Mouse (Mus musculus) spleen, adult 2 months (tissue): ENCODE measurements around the gene Nfkb2. TPM values are rescaled to one million over a fixed set of nuclear protein-coding genes. Genes with fewer than 3 reads are reported as not detected.

ENCODE experiments used
- DNase-seq, 2 experiments: peaks; one replicate each; pipeline versions ENCODE4 v3.0.0 to v3.0.0-alpha.2; 2012 to 2021; ENCODE audit warnings: low spot score in 2 of 2, low read depth in 1 of 2
- H3K27ac ChIP-seq: fragments of 200-500 bp; 2 replicates; pipeline ENCODE4 v1.5.1; 2012; ENCODE audit warnings: low read length, inconsistent platforms; ENCODE audit not compliant: insufficient read depth
- H3K27me3 ChIP-seq: fragments of 200-500 bp; 2 replicates; pipeline ENCODE4 v1.6.1; 2012; ENCODE audit warnings: mild to moderate bottlenecking, moderate library complexity, low read length, inconsistent platforms; ENCODE audit not compliant: control insufficient read depth, insufficient read depth
- H3K36me3 ChIP-seq: fragments of 200-500 bp; 2 replicates; pipeline ENCODE4 v1.6.1; 2012; ENCODE audit warnings: mild to moderate bottlenecking, low read length, inconsistent platforms; ENCODE audit not compliant: control insufficient read depth, insufficient read depth
- H3K4me1 ChIP-seq: fragments of 200-500 bp; 2 replicates; pipeline ENCODE4 v1.6.1; 2011; ENCODE audit warnings: inconsistent platforms; ENCODE audit not compliant: control insufficient read depth, insufficient read depth, insufficient read length
- H3K4me3 ChIP-seq: fragments of 200-500 bp; 2 replicates; pipeline ENCODE4 v1.5.1; 2011; ENCODE audit warnings: mild to moderate bottlenecking, inconsistent platforms; ENCODE audit not compliant: insufficient read depth, insufficient read length; ENCODE audit errors: extremely low read depth
- CTCF ChIP-seq: fragments of 200-500 bp; IDR thresholded peaks from 2 replicates; pipeline ENCODE4 v1.5.1; 2011; ENCODE audit warnings: mild to moderate bottlenecking, inconsistent platforms; ENCODE audit not compliant: insufficient read depth, insufficient read length, insufficient replicate concordance; ENCODE audit errors: extremely low read depth
- POLR2A ChIP-seq: fragments of 200-500 bp; IDR thresholded peaks from 2 replicates; pipeline ENCODE4 v1.6.1; 2011; ENCODE audit warnings: low read depth, low read length, inconsistent platforms
- WGBS: fragments of 180-500 bp; shearing (Covaris S2); methylation state at CpG from one replicate; pipeline ENCODE4 v1.1.7; 2018; 5-methylcytosine and 5-hydroxymethylcytosine counted together
- polyA plus RNA-seq: library from polyadenylated mRNA; depleted of rRNA; stranded (reverse); fragments of >200 nt; gene quantifications from 2 replicates; pipeline ENCODE4 v1.2.3, GENCODE M21; 2012

Gene Nfkb2
- polyA plus RNA-seq, 1 experiment, result 145 TPM

GRCm38 (mm10) chr19:46286047-46286446 lies 18.1 kb upstream of the Nfkb2 start:
- no peak overlapping the region for H3K4me3 ChIP-seq
- no peaks in the 10 kb centered on the region for H3K27me3 ChIP-seq
- WGBS, result 95% methylated on average over 6 of the region's 6 CpGs
- H3K4me1 ChIP-seq, result no peaks in the 10 kb centered on the region
- no peak overlapping the region for H3K27ac ChIP-seq
- peaks cover 31% of the 10 kb centered on the region for H3K36me3 ChIP-seq
- DNase-seq, result no peak
- TF ChIP-seq CTCF (no peak), POLR2A (no peak)

GRCm38 (mm10) chr19:46286926-46287325 lies 17.2 kb upstream of the Nfkb2 start:
- no peak overlapping the region for H3K27ac ChIP-seq
- TF ChIP-seq POLR2A (no peak), CTCF (no peak)
- H3K4me1 ChIP-seq, result no peaks in the 10 kb centered on the region
- DNase-seq, result no peak
- WGBS, result 84% methylated on average over 3 of the region's 3 CpGs
- H3K36me3 ChIP-seq, result peaks cover 29% of the 10 kb centered on the region
- H3K4me3 ChIP-seq, result no peak overlapping the region
- H3K27me3 ChIP-seq, result no peaks in the 10 kb centered on the region

GRCm38 (mm10) chr19:46287566-46287965 lies 16.6 kb upstream of the Nfkb2 start:
- H3K4me3 ChIP-seq, result no peak overlapping the region
- 91% methylated on average over 3 of the region's 3 CpGs for WGBS
- H3K27ac ChIP-seq, result no peak overlapping the region
- no peaks in the 10 kb centered on the region for H3K27me3 ChIP-seq
- no peaks in the 10 kb centered on the region for H3K4me1 ChIP-seq
- no peak for DNase-seq
- TF ChIP-seq CTCF, result no peak
- TF ChIP-seq POLR2A, result no peak
- peaks cover 26% of the 10 kb centered on the region for H3K36me3 ChIP-seq

GRCm38 (mm10) chr19:46290535-46291105 lies 13.5 kb upstream of the Nfkb2 start:
- H3K27ac ChIP-seq, result no peak overlapping the region
- 63% methylated on average over 12 of the region's 12 CpGs for WGBS

GRCm38 (mm10) chr19:46296938-46297337 lies 7.2 kb upstream of the Nfkb2 start:
- no peaks in the 10 kb centered on the region for H3K4me1 ChIP-seq
- no peak overlapping the region for H3K27ac ChIP-seq
- no peak for DNase-seq
- TF ChIP-seq POLR2A (no peak), CTCF (no peak)
- no peak overlapping the region for H3K4me3 ChIP-seq
- WGBS, result 84% methylated on average over 4 of the region's 4 CpGs
- H3K27me3 ChIP-seq, result no peaks in the 10 kb centered on the region
- no peaks in the 10 kb centered on the region for H3K36me3 ChIP-seq

More at GRCm38 (mm10) chr19:46290535-46291105, 13.5 kb upstream of the Nfkb2 start:
- H3K27me3 ChIP-seq, result no peaks in the 10 kb centered on the region
- no peaks in the 10 kb centered on the region for H3K4me1 ChIP-seq
- H3K36me3 ChIP-seq, result peaks cover 9% of the 10 kb centered on the region
- H3K4me3 ChIP-seq, result no peak overlapping the region
- TF ChIP-seq POLR2A (no peak), CTCF (no peak)
- DNase-seq, result no peak

GRCm38 (mm10) chr19:46300294-46301045 lies 3.6 kb upstream of the Nfkb2 start:
- no peak for TF ChIP-seq POLR2A
- TF ChIP-seq CTCF, result no peak
- DNase-seq, result no peak
- Histone ChIP-seq H3K4me3 (no peak overlapping the region), H3K27me3 (no peaks in the 10 kb centered on the region), H3K27ac (no peak overlapping the region), H3K4me1 (peaks cover 4% of the 10 kb centered on the region; the same call in 1 of the 2 replicates), H3K36me3 (no peaks in the 10 kb centered on the region)
- WGBS, result 57% methylated on average over 8 of the region's 8 CpGs

GRCm38 (mm10) chr19:46302551-46302950 lies 1.6 kb upstream of the Nfkb2 start:
- 94% methylated on average over 4 of the region's 4 CpGs for WGBS

More at GRCm38 (mm10) chr19:46302551-46302950, 1.6 kb upstream of the Nfkb2 start:
- DNase-seq, result no peak
- peaks cover 7% of the 10 kb centered on the region for H3K36me3 ChIP-seq
- TF ChIP-seq POLR2A (no peak), CTCF (no peak)
- no peak overlapping the region for H3K27ac ChIP-seq
- no peaks in the 10 kb centered on the region for H3K27me3 ChIP-seq
- peaks cover 7% of the 10 kb centered on the region; the same call in 1 of the 2 replicates for H3K4me1 ChIP-seq
- H3K4me3 ChIP-seq, result no peak overlapping the region
